Mouse (Mus musculus): ENCODE data around the gene Zzz3. TPM values are rescaled to one million over a fixed set of nuclear protein-coding genes. Genes with fewer than 3 reads are reported as not detected.
A peak's percentile ranks its signal among the peaks of the same experiment; 100 is the strongest.

The Zzz3 gene
- total and polyA plus RNA-seq, 3 experiments, result 64.2 to 116 (median 94.9) TPM

- 0 out of 2 replicates have a peak, but pooled peaks have one; percentile 23 for TF ChIP-seq KAT2A (IDR thresholded peaks at IDR 0.05; ENCODE audit: insufficient replicate concordance, low read length)
- 0 out of 2 replicates have a peak, but pooled peaks have one; percentile 46 for TF ChIP-seq NELFE (IDR thresholded peaks at IDR 0.05; ENCODE audit: low read depth, low read length)
- no peak for TF ChIP-seq CHD2 (IDR thresholded peaks at IDR 0.05; ENCODE audit: low read length)
- TF ChIP-seq MAZ (IDR thresholded peaks at IDR 0.05; ENCODE audit: low read depth, low read length), result 0 out of 2 replicates have a peak, but pooled peaks have one; percentile 67
- TF ChIP-seq ZMIZ1 (IDR thresholded peaks at IDR 0.05; ENCODE audit: low read depth, low read length), result no peak
- TF ChIP-seq USF2 (conservative IDR thresholded peaks at IDR 0.05; ENCODE audit: low read depth, low read length), result no peak
- no peak for TF ChIP-seq NRF1 (IDR thresholded peaks at IDR 0.05; ENCODE audit: low read depth, low read length)
- TF ChIP-seq POLR2A (IDR thresholded peaks at IDR 0.05; ENCODE audit: low read depth, low read length), result peak; percentile 31; the same call in 1 of the 2 replicates
- peak; percentile 95 for TF ChIP-seq MAX (IDR thresholded peaks at IDR 0.05; ENCODE audit: low read length)
Observed at GRCm38 (mm10) chr3:152478599-152479435, 83.5 kb downstream of the Zzz3 start (continued).

- H3K9me3 ChIP-seq (replicated peaks; ENCODE audit: low read length), result no peaks in the 10 kb centered on the region
- no peaks in the 10 kb centered on the region for H3K79me2 ChIP-seq (replicated peaks; ENCODE audit: control insufficient read depth, extremely low read depth, insufficient read depth, poor library complexity, severe bottlenecking)
- H3K4me2 ChIP-seq (ENCODE audit: insufficient read depth, low read depth, poor library complexity, severe bottlenecking), result no peak overlapping the region
- no peak overlapping the region for H3K27ac ChIP-seq (ENCODE audit: insufficient read depth, low read depth)
- H3K9ac ChIP-seq (ENCODE audit: insufficient read depth, low read depth), result no peak overlapping the region
- peaks cover 0 to 2% of the 10 kb centered on the region in 2 experiments for H3K36me3 ChIP-seq (replicated peaks in 1 of 2; ENCODE audit: control insufficient read depth in 1 of 2, insufficient read depth in 1 of 2, low read length in 1 of 2)
- H3K4me1 ChIP-seq (ENCODE audit: control insufficient read depth in 1 of 2, insufficient read depth in 2 of 2), result peaks cover 9 to 18% of the 10 kb centered on the region in 2 experiments
- DNase-seq (ENCODE audit: extremely low read depth), result no peak
- dilution Hi-C loops (cut with MboI; ENCODE audit: extremely low pct_ligation_motif_present, extremely low pct_unique_long_range_greater_than_20kb, low sequenced_read_pairs) (no loop called here), in situ Hi-C loops (cut with MboI; ENCODE audit: low pct_ligation_motif_present, low pct_unique_long_range_greater_than_20kb, low sequenced_read_pairs) (no loop called here)
- H3K27me3 ChIP-seq (replicated peaks), result no peaks in the 10 kb centered on the region
- TF ChIP-seq ZNF384 (IDR thresholded peaks at IDR 0.05; ENCODE audit: low read depth, low read length), result no peak
- no peak for TF ChIP-seq CHD1 (IDR thresholded peaks at IDR 0.05; ENCODE audit: low read depth, low read length)
- no peak for TF ChIP-seq POLR2AphosphoS2 (IDR thresholded peaks at IDR 0.05; ENCODE audit: low read depth, low read length)
- no peak for TF ChIP-seq ELF1 (IDR thresholded peaks at IDR 0.05; ENCODE audit: low read depth, low read length)
- no peak for TF ChIP-seq MAFK (IDR thresholded peaks at IDR 0.05; ENCODE audit: insufficient replicate concordance, low read length)
- no peak for TF ChIP-seq MEF2A (IDR thresholded peaks at IDR 0.05; ENCODE audit: borderline replicate concordance, low read depth, low read length)
- TF ChIP-seq ZKSCAN1 (IDR thresholded peaks at IDR 0.05; ENCODE audit: borderline replicate concordance, low read depth, low read length), result no peak
- no peak for TF ChIP-seq MAZ (IDR thresholded peaks at IDR 0.05; ENCODE audit: low read depth, low read length)
- H3K4me3 ChIP-seq (replicated peaks in 1 of 3; ENCODE audit: low read depth in 2 of 3, low read length in 2 of 3, poor library complexity in 1 of 3), result no peak overlapping the region
Observed at GRCm38 (mm10) chr3:152480336-152480735, 85.1 kb downstream of the Zzz3 start.

GRCm38 (mm10) chr3:152482182-152482581, 86.9 kb downstream of the Zzz3 start:
- no peaks in the 10 kb centered on the region for H3K27me3 ChIP-seq (replicated peaks)
- TF ChIP-seq MAZ (IDR thresholded peaks at IDR 0.05; ENCODE audit: low read depth, low read length) (no peak), BHLHE40 (IDR thresholded peaks at IDR 0.05; ENCODE audit: low read depth, low read length) (no peak), ZC3H11A (IDR thresholded peaks at IDR 0.05; ENCODE audit: low read depth, low read length) (no peak), POLR2A (IDR thresholded peaks at IDR 0.05; ENCODE audit: low read depth, low read length) (no peak), ZMIZ1 (IDR thresholded peaks at IDR 0.05; ENCODE audit: low read depth, low read length) (no peak), ZKSCAN1 (IDR thresholded peaks at IDR 0.05; ENCODE audit: borderline replicate concordance, low read depth, low read length) (no peak), GABPA (IDR thresholded peaks at IDR 0.05; ENCODE audit: insufficient replicate concordance, low read depth, low read length) (no peak), POLR2AphosphoS2 (IDR thresholded peaks at IDR 0.05; ENCODE audit: low read depth, low read length) (no peak), CHD1 (IDR thresholded peaks at IDR 0.05; ENCODE audit: low read depth, low read length) (no peak), MAFK (IDR thresholded peaks at IDR 0.05; ENCODE audit: insufficient replicate concordance, low read length) (no peak), MAX (IDR thresholded peaks at IDR 0.05; ENCODE audit: low read length) (no peak), E2F4 (IDR thresholded peaks at IDR 0.05; ENCODE audit: insufficient replicate concordance, low read depth, low read length) (no peak), PAX5 (IDR thresholded peaks at IDR 0.05; ENCODE audit: low read length) (no peak), CTCF (conservative IDR thresholded peaks at IDR 0.05 in 1 of 2, IDR thresholded peaks at IDR 0.05 in 1 of 2; ENCODE audit: low read depth in 2 of 2, low read length in 2 of 2) (no peak), HCFC1 (IDR thresholded peaks at IDR 0.05; ENCODE audit: low read depth, low read length) (no peak), KAT2A (IDR thresholded peaks at IDR 0.05; ENCODE audit: insufficient replicate concordance, low read length) (no peak), SMC3 (IDR thresholded peaks at IDR 0.05; ENCODE audit: low read depth, low read length) (no peak), TBP (conservative IDR thresholded peaks at IDR 0.05; ENCODE audit: low read depth, low read length) (no peak)
- H3K79me2 ChIP-seq (replicated peaks; ENCODE audit: control insufficient read depth, extremely low read depth, insufficient read depth, poor library complexity, severe bottlenecking), result no peaks in the 10 kb centered on the region
- H3K27ac ChIP-seq (ENCODE audit: insufficient read depth, low read depth), result no peak overlapping the region
- no peak overlapping the region for H3K4me3 ChIP-seq (replicated peaks in 1 of 3; ENCODE audit: low read depth in 2 of 3, low read length in 2 of 3, poor library complexity in 1 of 3)
- no peak for DNase-seq (ENCODE audit: extremely low read depth)
- no peak overlapping the region for H3K9ac ChIP-seq (ENCODE audit: insufficient read depth, low read depth)
- in situ Hi-C loops (cut with MboI; ENCODE audit: low pct_ligation_motif_present, low pct_unique_long_range_greater_than_20kb, low sequenced_read_pairs) (no loop called here), dilution Hi-C loops (cut with MboI; ENCODE audit: extremely low pct_ligation_motif_present, extremely low pct_unique_long_range_greater_than_20kb, low sequenced_read_pairs) (no loop called here)
- H3K36me3 ChIP-seq (replicated peaks in 1 of 2; ENCODE audit: control insufficient read depth in 1 of 2, insufficient read depth in 1 of 2, low read length in 1 of 2), result no peaks in the 10 kb centered on the region
- H3K4me1 ChIP-seq (ENCODE audit: control insufficient read depth in 1 of 2, insufficient read depth in 2 of 2), result peaks cover 7 to 8% of the 10 kb centered on the region in 2 experiments; a peak in 3 of 4 replicates
- no peaks in the 10 kb centered on the region for H3K9me3 ChIP-seq (replicated peaks; ENCODE audit: low read length)
- no peak overlapping the region; the same call in none of the 2 replicates for H3K4me2 ChIP-seq (ENCODE audit: insufficient read depth, low read depth, poor library complexity, severe bottlenecking)

All from CH12.LX (cell line).